Mouse (Mus musculus): ENCODE results near the gene Sipa1l1.

The Sipa1l1 gene

GRCm38 (mm10) chr12:82294906-82295887 lies 126.1 kb downstream of the Sipa1l1 start:
- no peak for DNase-seq (ENCODE audit: low read depth)

- no peak for DNase-seq (ENCODE audit: low read depth)
Measured at GRCm38 (mm10) chr12:82296276-82296675, 127.2 kb downstream of the Sipa1l1 start.

GRCm38 (mm10) chr12:82297196-82297595 lies 128.1 kb downstream of the Sipa1l1 start:
- no peak for DNase-seq (ENCODE audit: low read depth)

- no peak for DNase-seq (ENCODE audit: low read depth)
Measured at GRCm38 (mm10) chr12:82298662-82299460, 129.7 kb downstream of the Sipa1l1 start.

- no peak for DNase-seq (ENCODE audit: low read depth)
Measured at GRCm38 (mm10) chr12:82304140-82304539, 135.0 kb downstream of the Sipa1l1 start.

- no peak for DNase-seq (ENCODE audit: low read depth)
Measured at GRCm38 (mm10) chr12:82306035-82306434, 136.9 kb downstream of the Sipa1l1 start.

GRCm38 (mm10) chr12:82311593-82311992 lies 142.5 kb downstream of the Sipa1l1 start:
- no peak for DNase-seq (ENCODE audit: low read depth)

- no peak for DNase-seq (ENCODE audit: low read depth)
Measured at GRCm38 (mm10) chr12:82312091-82312820, 143.1 kb downstream of the Sipa1l1 start.

GRCm38 (mm10) chr12:82313091-82313490 lies 144.0 kb downstream of the Sipa1l1 start:
- no peak for DNase-seq (ENCODE audit: low read depth)

- no peak for DNase-seq (ENCODE audit: low read depth)
Measured at GRCm38 (mm10) chr12:82319436-82320131, 150.5 kb downstream of the Sipa1l1 start.

- no peak for DNase-seq (ENCODE audit: low read depth)
Measured at GRCm38 (mm10) chr12:82320204-82320603, 151.1 kb downstream of the Sipa1l1 start.

GRCm38 (mm10) chr12:82321397-82321796 lies 152.3 kb downstream of the Sipa1l1 start:
- DNase-seq (ENCODE audit: low read depth): no peak

GRCm38 (mm10) chr12:82321855-82322254 lies 152.7 kb downstream of the Sipa1l1 start:
- DNase-seq (ENCODE audit: low read depth): no peak

- DNase-seq (ENCODE audit: low read depth): no peak
Measured at GRCm38 (mm10) chr12:82322759-82323451, 153.8 kb downstream of the Sipa1l1 start.

GRCm38 (mm10) chr12:82324621-82325020 lies 155.5 kb downstream of the Sipa1l1 start:
- DNase-seq (ENCODE audit: low read depth): no peak

- no peak for DNase-seq (ENCODE audit: low read depth)
Measured at GRCm38 (mm10) chr12:82325502-82325901, 156.4 kb downstream of the Sipa1l1 start.

- no peak for DNase-seq (ENCODE audit: low read depth)
Measured at GRCm38 (mm10) chr12:82326438-82326837, 157.3 kb downstream of the Sipa1l1 start.

GRCm38 (mm10) chr12:82328112-82328511 lies 159.0 kb downstream of the Sipa1l1 start:
- no peak for DNase-seq (ENCODE audit: low read depth)

GRCm38 (mm10) chr12:82332836-82333614 lies 163.9 kb downstream of the Sipa1l1 start:
- DNase-seq (ENCODE audit: low read depth): no peak

GRCm38 (mm10) chr12:82333999-82334398 lies 164.9 kb downstream of the Sipa1l1 start:
- no peak for DNase-seq (ENCODE audit: low read depth)
